Mouse (Mus musculus): Measurements from ENCODE around the gene Nav2.

The Nav2 gene

GRCm38 (mm10) chr7:48908521-48909341 lies at the start of gene Nav2:
TSS of gene Nav2 (plus strand) at chr7:48908716.
- no peak for DNase-seq (ENCODE audit: low spot score in 2 of 2)

- DNase-seq (ENCODE audit: low spot score in 2 of 2): no peak
Measured at GRCm38 (mm10) chr7:48859362-48859761, 49.2 kb upstream of the Nav2 start.

DNA sequence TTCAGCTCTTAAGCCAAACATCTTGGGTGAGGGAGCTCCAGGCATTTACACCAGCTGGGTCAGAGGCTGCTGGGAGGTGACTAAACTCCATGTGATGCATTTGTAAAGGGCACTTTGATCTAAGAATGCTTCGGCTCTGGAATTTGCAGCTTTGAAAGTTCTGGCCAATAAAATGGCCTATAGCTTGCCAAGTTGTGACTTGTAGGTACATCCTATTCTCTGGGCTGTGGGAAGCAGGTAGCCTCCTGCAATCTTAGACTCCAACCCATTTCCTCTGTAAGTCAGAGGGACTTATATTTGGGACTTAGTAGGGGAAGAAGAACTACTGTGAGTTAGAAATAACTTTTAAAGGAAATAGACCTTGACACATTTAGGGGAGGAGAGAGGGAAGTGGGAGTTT lies 47.6 kb upstream of the Nav2 start:
- DNase-seq (ENCODE audit: low spot score in 2 of 2): no peak

GRCm38 (mm10) chr7:48861796-48862195 lies 46.7 kb upstream of the Nav2 start:
- no peak for DNase-seq (ENCODE audit: low spot score in 2 of 2)

- no peak for DNase-seq (ENCODE audit: low spot score in 2 of 2)
Measured at GRCm38 (mm10) chr7:48864199-48864598, 44.3 kb upstream of the Nav2 start.

DNA sequence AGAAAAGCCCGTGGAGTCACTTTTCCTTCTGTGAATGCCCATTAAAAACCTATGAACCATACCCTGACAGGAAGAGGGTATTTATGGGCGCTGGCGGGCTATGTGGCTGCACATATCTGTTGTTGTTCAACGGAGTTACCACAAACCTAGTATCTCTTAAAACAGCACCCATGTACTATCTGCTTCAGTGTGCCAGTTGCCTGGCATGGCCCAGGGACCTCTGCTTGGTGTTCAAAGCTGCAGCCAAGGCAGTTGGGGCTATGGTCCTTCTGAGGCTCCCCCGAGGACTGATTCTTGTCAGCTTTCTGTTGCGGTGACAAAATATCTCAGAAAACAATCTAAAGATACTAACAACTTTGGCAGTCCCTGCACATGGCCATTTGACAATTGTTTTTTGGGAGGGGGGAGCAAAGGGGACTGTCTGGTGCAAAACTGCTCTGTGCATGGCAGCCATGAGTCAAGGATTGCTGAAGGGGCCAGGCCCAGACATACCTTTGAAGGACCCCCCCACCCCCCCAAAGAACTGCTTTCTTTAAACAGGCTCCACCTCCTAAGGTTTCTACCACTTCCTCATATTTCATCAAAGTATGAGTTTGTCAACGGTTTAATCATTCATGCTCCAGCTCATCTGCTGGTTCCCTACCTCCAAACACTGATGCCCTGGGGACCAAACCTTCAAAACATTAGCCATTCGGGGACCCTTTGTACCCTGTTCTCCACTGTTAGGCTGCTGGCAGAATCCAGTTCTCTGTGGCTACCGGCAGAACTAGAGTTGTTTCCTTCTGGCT lies 43.7 kb upstream of the Nav2 start:
- no peak for DNase-seq (ENCODE audit: low spot score in 2 of 2)

DNA sequence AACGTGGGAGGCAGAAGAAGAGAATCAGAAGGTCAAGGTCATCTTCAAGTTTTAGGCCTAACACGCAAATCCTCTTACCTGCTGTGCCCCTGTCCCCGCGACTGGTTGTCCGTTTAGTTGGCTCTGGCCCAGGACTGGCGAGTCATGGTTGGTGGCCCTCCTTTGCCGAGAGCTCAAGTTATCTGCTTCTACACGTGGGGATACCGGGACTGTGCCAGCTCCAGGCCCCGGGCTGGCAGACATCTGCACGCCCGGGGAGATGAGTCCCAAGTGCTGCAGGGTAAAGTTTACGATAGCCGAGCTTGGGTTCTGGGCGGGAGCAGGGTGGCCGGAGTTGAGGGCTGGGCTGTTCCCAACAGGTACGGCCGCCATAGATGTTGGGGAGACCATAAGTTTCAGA lies 40.9 kb upstream of the Nav2 start:
- DNase-seq (ENCODE audit: low spot score in 2 of 2): no peak

- DNase-seq (ENCODE audit: low spot score in 2 of 2): no peak
Measured at GRCm38 (mm10) chr7:48870144-48870543, 38.4 kb upstream of the Nav2 start.

GRCm38 (mm10) chr7:48870579-48871180 lies 37.8 kb upstream of the Nav2 start:
- DNase-seq (ENCODE audit: low spot score in 2 of 2): no peak

DNA sequence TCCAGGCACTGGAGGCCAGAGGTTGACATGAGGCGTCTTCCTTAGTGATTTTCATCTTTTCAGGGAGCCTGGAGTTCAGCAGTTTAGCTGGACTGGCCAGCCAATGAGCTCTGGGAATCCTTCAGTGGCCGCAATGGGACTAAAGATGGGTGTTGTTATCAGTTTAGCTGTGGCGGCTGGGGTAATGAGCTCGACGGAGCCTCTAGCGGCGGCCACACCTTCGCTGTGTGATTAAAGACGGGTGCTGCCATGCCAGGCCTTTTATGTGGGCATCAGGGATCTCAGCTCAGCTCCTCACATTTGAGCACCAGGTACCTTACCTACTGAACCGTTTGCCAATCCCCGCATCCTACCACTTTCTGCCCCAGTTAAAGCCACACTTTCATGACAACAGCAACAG lies 37.2 kb upstream of the Nav2 start:
- DNase-seq (ENCODE audit: low spot score in 2 of 2): no peak

DNA sequence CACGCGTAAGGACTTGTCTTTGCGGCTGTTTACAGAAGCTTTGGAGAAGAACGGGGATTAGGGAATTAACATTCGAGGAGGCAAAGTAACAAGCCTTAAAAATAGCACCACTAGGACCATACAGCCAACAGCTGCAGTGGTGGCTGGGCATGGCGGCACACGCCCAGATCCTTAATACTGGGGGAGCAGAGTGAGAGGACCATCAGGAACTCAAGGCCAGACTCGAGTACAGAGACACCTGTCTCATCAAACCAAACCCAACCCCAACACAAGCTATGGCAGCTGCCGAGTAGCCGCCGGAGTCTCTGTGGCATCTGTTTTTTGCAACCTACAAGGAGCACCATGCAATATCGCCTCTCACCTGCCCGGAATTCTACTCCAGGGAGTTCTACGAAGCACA lies 33.4 kb upstream of the Nav2 start:
- DNase-seq (ENCODE audit: low spot score in 2 of 2): no peak

- peak in 1 of 2 experiments; percentile 34 for DNase-seq (ENCODE audit: low spot score in 2 of 2)
Measured at GRCm38 (mm10) chr7:48876526-48876925, 32.0 kb upstream of the Nav2 start.

DNA sequence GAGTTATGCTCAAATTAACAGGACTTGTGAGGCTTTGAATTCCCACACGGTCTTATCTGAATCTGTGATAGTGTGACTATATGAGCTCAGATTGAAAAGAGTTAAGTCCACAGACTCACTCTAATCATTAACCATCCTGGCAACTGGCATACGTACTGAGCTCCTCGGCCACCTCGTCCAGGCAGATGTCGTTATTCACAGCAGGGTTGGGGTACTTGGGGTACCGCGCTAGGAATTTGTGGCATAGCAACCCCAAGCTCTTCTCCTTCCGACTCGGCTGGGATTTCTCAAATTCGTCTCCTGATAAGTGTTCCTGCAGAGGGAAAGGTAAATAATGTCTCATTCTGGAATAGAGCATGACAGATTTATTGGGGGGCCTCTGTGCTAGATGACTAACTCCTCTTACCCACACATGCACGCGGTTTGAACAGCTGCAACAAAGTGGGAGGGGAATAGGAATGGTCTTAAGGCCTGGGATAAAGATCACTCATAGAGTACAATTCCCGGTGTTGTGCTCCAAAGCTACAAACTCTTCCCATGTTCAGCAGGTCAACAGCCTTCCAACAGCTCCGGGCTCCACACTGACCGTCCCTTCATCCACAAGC lies 30.6 kb upstream of the Nav2 start:
- no peak for DNase-seq (ENCODE audit: low spot score in 2 of 2)

- no peak for DNase-seq (ENCODE audit: low spot score in 2 of 2)
Measured at GRCm38 (mm10) chr7:48879574-48879973, 28.9 kb upstream of the Nav2 start.

GRCm38 (mm10) chr7:48880591-48881481 lies 27.7 kb upstream of the Nav2 start:
- DNase-seq (ENCODE audit: low spot score in 2 of 2): peak; percentile 95 to 97

GRCm38 (mm10) chr7:48881486-48881885 lies 27.0 kb upstream of the Nav2 start, which contains the start of gene E2f8:
TSS of gene E2f8 (minus strand) at chr7:48881596.
- DNase-seq (ENCODE audit: low spot score in 2 of 2): peak; percentile 52 to 72

- peak in 1 of 2 experiments; percentile 16 for DNase-seq (ENCODE audit: low spot score in 2 of 2)
Measured at GRCm38 (mm10) chr7:48881971-48882609, 26.4 kb upstream of the Nav2 start.

DNA sequence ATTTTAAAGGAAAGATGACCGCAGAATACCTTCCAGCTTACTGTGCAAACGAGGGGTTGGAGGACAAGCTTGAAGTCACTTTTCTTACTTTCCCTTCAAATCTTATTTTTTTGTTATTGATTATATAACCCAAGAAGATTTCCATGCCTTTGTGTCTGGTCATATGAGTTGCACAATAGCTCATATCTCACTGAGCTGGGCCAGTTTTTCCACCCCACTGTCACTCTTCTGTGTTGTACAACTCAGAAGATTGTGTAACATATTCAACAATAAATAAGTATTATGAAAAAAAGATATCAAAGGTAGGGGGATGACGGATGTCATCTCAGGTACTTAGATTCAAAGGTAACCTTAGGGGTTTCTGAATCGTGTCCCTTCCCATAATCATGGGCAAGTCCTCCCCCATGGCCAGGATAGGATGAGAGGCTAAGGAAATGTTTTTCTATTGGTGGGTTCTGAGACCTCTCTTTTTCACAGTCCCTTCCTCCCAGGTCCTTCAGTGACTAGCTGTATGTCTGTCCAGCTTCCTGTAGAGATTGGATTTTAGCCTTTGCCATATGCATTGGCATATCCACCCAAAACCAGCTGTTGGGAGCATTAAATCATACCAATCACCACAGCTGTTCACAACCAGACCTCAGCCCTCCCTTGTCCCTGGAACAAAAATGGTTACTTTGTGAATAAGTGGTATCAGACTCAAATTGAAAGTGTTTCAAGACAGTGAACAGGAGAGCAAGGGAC lies 24.8 kb upstream of the Nav2 start:
- DNase-seq (ENCODE audit: low spot score in 2 of 2): no peak

DNA sequence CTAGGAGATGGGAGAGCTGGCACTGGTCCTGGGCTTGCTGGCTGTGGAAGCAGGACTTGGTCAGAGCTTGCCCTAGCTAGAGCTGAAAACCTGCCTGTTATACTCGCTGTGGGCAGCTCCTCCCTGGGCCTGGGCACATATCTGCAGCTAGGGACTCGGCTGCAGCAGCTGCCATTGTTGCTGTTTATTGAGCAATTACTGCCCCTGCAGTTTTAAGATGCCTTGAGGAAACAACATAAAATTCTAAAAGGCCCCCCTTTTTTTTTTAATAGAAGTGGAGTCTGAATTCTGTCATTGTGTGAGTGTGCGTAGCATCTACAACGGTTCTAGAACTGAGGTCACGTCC lies 24.3 kb upstream of the Nav2 start:
- no peak for DNase-seq (ENCODE audit: low spot score in 2 of 2)

- DNase-seq (ENCODE audit: low spot score in 2 of 2): no peak
Measured at GRCm38 (mm10) chr7:48887973-48888372, 20.5 kb upstream of the Nav2 start.

Measured in urinary bladder, postnatal 36 days (tissue).